Mouse (Mus musculus) gastrocnemius, adult 8-10 months (tissue): Measurements from ENCODE around the gene Pex6. TPM values are rescaled to one million over a fixed set of nuclear protein-coding genes. Genes with fewer than 3 reads are reported as not detected.
"Not testable (repeated sequence)": the region's sequence is repeated elsewhere in the genome, so short reads cannot be mapped to it uniquely, and the experiment has no call there.

Experiments
- DNase-seq, 2 experiments: peaks; one replicate each; pipeline ENCODE4 v3.0.0; 2022; ENCODE audit warnings: low spot score in 2 of 2
- total RNA-seq, 4 experiments: library from RNA; stranded (reverse); gene quantifications; 2 replicates each; pipeline ENCODE4 v1.2.4; 2022

Gene Pex6
- total RNA-seq, 4 experiments from 2014 or later, result 12.9 to 18.6 (median 16.0) TPM

- DNase-seq, result no peak
Measured at GRCm38 (mm10) chr17:46734055-46734454, 22.8 kb downstream of the Pex6 start.

- DNase-seq, result no peak
Measured at GRCm38 (mm10) chr17:46735287-46735686, 24.0 kb downstream of the Pex6 start.

GRCm38 (mm10) chr17:46736160-46736559 is 24.9 kb downstream of the Pex6 start:
- DNase-seq, result no peak

GRCm38 (mm10) chr17:46741305-46741704 is 30.0 kb downstream of the Pex6 start:
- no peak for DNase-seq

GRCm38 (mm10) chr17:46742986-46743385 is 31.7 kb downstream of the Pex6 start:
- DNase-seq, result no peak

- no peak for DNase-seq
Measured at GRCm38 (mm10) chr17:46745506-46745905, 34.2 kb downstream of the Pex6 start.

- no peak for DNase-seq
Measured at GRCm38 (mm10) chr17:46747234-46747633, 36.0 kb downstream of the Pex6 start.

GRCm38 (mm10) chr17:46747806-46748205 is 36.5 kb downstream of the Pex6 start:
- no peak for DNase-seq

- no peak for DNase-seq
Measured at GRCm38 (mm10) chr17:46749282-46749681, 38.0 kb downstream of the Pex6 start.

GRCm38 (mm10) chr17:46750580-46750979 is 39.3 kb downstream of the Pex6 start:
- no peak for DNase-seq

GRCm38 (mm10) chr17:46751056-46751793 is 40.0 kb downstream of the Pex6 start:
- no peak for DNase-seq

- peak; percentile 91 to 97 for DNase-seq
Measured at GRCm38 (mm10) chr17:46751794-46752556, 40.7 kb downstream of the Pex6 start, which contains the start of gene Cnpy3. Cnpy3 (minus strand) TSS chr17:46752214.

GRCm38 (mm10) chr17:46758753-46759152 is 47.5 kb downstream of the Pex6 start:
- DNase-seq, result no peak

GRCm38 (mm10) chr17:46763544-46763943 is 52.3 kb downstream of the Pex6 start, which contains the start of gene Ptcra:
Ptcra (minus strand) TSS chr17:46763712.
- DNase-seq, result no peak

GRCm38 (mm10) chr17:46764916-46765315 is 53.7 kb downstream of the Pex6 start:
- not testable (repeated sequence) for DNase-seq

- no peak for DNase-seq
Measured at GRCm38 (mm10) chr17:46767868-46768267, 56.6 kb downstream of the Pex6 start.

- no peak for DNase-seq
Measured at GRCm38 (mm10) chr17:46770546-46770945, 59.3 kb downstream of the Pex6 start.

- DNase-seq, result no peak
Measured at GRCm38 (mm10) chr17:46771025-46771424, 59.8 kb downstream of the Pex6 start.

GRCm38 (mm10) chr17:46771616-46772015 is 60.4 kb downstream of the Pex6 start:
- DNase-seq, result peak in 1 of 2 experiments; percentile 11

GRCm38 (mm10) chr17:46772038-46772403 is 60.8 kb downstream of the Pex6 start:
- no peak for DNase-seq

- peak; percentile 72 to 77 for DNase-seq
Measured at GRCm38 (mm10) chr17:46772404-46773277, 61.4 kb downstream of the Pex6 start, which contains the start of gene 2310039H08Rik. 2310039H08Rik (plus strand) TSS chr17:46772635.
